Mouse (Mus musculus) mature B cell (primary cell): ENCODE results near the gene Msh4.

Experiments
- in situ Hi-C: fragments of 300-500 bp; cut with MboI; formaldehyde crosslinking; loops from 2 replicates; pipeline ENCODE4 v1.14.3; 2019

Gene Msh4

DNA sequence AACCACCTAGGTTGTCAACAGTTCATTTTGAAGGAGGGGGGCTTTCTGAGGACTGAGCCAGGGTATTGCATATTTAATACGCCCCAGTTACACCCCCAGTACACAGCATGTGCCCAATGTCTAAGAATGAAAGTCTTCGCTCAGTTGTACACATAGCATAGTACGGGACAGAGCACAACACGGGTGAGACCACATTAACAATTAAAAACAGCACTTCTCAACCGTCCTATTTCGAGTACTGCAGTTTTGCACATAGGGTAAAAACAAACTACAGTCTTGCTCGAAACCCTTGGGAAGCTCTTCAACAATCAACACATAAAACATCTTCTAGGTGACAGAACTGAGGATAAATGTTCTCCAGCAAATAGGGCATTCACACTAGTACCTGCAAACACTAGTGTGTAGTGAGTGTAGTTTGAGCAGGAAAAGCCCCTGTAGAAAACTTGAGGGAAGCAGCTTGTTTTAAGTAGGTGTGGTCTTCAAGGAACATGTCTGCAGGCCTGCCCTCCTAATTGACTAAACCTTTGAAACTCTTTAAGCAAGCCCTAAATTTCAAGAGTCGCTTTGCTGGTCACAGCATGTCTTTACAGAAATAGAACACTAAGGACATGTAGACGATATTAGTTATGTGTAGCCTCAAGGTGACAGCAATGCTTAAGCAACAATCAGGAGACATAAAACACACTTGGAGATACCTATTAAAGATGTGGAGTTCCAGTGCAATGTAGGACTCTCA is at the start of gene Msh4:
Msh4 (minus strand) TSS at position 3 of the 736 bp plus-strand sequence.
- in situ Hi-C loops = no loop called here

DNA sequence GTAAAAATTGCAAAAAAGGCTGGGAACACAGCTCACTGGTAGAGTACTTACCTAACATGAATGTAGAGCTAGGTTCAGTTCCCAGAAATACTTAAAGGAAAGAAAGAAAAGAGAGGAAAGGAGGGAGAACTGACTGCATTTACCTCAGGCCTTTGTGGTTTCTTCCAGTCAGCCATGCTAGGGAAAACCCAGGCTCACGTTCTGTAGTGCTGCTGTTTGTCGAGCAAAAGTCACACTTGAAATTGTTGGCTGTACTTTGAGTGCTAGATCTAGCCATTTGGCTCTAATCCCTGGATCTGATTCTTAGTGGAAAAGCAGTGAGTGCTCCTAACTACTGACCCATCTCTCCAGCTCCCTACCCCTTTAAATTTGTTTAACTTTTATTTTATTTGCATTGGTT is 42.2 kb upstream of the Msh4 start:
- in situ Hi-C loops = no loop called here

DNA sequence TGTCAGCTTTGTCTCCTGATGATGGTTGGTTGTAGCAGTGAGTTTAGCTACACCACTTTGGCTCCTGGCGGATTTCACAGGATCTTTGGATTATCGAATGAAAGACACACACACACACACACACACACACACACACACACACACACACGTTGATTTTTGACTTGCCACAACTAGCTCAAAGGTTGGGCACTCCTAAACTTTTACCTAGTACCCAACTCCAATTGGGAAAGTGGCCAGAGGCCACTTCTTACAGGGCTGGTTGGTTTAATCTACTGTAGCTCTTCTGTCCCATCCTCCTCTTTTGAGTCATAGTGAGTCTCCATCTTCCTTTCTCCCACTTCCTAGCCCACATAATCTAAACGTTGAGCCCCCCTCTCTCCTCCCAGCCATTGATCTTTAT is 41.3 kb upstream of the Msh4 start:
- in situ Hi-C loops = no loop called here

DNA sequence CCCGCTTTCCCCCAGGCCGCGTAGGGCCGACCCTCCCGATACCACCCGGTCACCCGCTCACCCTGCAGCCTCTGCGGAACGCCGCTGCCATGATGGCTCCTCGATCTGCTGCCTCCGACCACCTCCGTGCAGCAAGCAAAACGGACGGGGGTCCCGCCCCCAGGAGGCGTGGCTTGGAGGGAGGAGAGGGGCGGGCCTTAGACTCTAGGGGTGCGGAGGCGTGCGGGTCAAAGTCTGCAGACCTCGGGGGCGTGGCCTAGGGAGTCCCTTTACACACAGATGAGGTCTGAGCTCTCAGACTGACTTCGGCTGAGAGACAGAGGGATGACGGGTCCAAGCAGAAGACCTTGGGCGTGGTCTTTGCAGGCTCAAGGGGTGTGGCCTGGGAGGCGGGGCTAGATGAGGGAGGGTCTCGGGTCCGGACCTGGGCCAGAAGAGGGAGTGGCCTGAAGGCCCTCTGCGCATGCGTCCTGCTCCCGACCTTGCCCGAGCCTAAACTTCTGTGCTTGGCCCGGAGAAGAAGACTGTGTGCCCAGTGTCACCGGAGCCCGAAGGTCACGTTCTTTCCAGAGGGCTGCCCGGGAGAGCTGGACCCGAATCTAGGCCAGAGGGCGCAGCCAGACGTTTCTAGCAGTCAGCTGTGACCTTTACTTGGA is 38.5 kb upstream of the Msh4 start, which contains the start of gene Acadm:
Acadm (minus strand) TSS at position 298 of the 656 bp plus-strand sequence.
- in situ Hi-C loops = no loop called here

DNA sequence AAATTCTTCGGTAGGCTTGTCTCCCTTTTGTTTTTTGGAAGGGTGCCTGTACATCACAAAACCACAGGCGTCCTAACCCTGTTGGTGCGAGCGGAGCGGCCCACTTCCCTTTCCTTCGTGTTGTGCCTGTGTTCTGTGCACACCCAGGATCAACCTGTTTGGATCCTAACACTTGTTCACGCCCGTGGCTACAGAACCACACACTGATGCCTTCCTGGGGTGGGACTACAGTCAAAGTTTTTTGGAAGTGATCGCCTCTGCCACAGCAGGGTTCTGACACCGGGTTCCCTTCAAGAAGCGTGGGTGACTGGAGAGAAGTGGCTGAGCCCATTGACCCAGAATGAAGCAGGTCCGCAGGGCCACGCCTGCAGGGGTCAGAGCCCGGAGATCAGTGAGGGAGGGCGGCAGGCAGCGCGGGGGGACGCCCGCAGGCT is 38.0 kb upstream of the Msh4 start:
- in situ Hi-C loops = no loop called here

DNA sequence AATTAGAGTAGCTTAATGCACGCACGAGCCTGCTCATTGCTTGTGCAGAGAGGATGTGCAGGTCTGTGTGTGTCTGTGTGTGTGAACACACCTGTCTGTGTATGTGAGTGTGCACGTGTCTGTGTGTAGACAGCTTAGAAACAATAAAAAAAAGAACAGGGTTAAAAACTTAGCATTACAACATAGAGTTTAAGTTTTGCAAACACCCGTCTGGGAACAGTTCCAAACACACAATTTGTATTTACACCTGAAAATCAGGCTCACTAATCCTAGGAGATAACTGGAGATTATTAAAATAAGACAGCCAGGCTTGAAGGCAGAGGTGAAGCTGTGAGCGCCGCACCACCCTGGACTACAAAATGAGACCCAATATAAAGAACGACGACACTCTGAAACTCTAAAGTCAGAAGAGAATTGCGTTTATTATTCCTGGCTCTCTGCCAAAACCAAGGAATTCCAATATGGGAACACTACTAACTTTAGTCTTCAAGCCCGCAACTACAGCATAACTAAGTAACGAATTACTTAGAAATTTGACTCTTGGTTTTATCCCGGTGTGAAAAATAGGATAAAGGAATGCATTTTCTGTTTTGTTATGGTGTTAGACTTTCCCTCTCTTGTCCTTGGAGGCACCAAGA is 37.2 kb upstream of the Msh4 start:
- in situ Hi-C loops = no loop called here

DNA sequence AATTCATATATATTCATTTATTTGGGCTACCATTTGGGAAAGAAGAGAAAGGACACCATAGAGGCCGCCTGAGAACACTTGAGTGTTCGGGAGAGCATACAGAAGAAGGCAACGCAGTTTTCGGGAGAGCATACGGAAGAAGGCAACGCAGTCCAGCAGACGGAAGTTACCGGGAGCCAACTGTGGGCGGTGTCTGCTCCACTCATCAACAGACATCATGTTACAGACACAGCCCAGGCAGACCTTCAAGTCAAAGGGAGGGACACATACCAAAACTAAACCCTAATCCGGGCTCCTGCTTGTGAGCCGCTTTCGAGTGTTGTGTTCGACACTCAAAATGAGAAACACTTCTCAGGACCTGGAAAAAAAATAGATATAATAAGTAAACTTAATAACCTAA is 35.7 kb upstream of the Msh4 start:
- in situ Hi-C loops = no loop called here

DNA sequence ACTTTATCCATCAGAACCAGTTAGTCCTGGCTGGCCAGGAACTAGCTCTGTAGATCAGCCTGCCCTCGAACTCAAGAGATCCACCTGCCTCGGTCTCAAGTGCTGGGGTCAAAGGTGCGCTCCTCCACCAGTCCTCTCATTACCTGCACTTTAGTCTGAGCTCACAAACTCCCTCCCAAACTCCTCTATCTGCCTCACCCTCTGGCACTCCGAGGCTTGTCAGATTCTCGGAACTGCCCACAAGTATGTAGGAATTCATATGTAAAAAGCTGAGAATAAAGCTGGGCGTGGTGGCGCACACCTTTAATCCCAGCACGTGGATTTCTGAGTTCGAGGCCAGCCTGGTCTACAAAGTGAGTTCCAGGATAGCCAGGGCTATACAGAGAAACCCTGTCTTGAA is 34.5 kb upstream of the Msh4 start:
- in situ Hi-C loops = no loop called here

DNA sequence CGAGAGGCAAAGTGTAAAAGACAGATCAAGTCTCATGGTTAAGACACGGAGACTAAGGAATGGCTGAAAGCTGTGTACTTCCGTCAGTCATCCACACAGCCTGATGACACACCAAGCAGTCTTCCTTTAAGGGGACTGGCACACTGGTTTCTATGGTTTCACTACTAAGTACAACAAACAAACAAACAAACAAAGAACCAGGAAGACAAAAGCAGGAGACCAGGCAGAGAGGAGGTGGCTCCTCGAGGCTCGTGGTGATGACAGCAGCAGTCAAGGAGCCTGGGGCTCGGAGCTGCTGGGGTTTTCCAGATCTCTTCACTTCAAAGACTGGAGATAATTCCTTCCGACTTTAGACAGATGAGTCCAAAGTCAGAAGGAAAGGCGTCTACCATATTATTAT is 34.1 kb upstream of the Msh4 start:
- in situ Hi-C loops = no loop called here

DNA sequence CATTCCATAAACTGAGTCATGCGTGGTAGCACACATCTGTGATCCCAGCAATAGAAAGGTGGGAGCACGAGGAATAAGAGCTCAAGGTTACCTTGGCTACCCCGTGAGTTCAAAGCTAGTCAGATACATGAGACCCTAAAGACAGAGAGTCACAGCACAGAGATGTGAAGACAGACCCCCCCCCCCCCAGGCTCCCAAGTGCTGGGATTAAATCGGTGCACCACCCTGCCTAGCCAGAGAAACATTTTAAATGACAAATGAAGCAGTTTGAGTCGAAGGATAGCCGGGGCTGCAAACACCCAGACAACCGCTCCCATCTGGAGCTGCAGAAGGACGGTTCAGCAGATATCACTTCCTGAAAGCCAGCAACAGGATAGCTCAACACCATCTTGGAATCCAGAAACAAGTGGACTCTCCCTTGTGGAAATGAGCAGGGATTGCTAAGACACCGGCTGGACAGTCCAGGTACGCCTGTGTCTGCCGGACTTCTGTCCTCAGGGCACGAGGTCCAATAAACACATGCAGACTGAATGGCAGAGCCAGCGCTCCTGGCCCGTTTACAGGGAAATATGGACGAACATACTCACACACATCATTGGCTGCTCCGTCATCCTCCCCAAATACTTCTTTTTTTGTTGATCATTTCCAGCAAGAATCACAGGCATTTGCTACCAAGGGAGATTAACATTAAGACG is 31.3 kb upstream of the Msh4 start:
- in situ Hi-C loops = no loop called here

DNA sequence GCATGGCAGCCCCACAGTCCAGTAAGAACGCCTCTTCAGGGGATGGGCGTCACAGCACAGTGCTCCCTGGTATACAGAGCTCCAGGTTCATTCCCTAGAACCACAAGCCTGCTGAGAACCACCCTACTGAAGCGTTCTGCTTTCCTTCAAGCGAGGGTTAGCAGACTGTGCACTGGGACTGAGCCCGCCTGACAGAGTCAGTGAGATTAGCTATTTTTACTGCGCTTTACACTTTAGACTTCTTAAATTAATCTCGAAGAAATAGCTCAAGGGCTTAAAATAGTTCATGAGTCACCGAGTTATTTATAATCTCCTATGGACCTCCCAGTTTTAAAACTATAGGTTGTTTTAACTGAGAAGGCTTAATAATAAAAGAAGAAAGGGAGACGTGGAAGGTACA is 29.9 kb upstream of the Msh4 start:
- in situ Hi-C loops = no loop called here

DNA sequence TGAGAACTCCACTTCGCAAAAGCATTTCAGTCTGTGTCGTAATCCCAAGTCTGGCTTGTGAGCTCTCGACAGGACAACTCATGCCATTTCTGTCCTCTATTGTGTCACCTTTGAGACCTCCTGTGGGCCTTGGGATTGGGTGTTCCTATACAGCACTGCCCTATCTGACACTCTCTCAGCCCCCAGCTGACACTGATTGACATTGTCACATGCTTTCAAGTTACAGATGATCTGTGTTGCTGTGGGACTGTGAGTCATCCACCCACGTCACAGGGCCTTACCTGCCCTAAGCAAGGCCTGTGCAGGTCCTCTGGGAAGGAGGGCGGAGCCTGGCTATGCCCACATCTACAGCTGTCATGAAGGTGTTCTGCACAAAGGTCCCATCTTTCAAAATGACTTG is 26.5 kb upstream of the Msh4 start:
- in situ Hi-C loops = no loop called here

DNA sequence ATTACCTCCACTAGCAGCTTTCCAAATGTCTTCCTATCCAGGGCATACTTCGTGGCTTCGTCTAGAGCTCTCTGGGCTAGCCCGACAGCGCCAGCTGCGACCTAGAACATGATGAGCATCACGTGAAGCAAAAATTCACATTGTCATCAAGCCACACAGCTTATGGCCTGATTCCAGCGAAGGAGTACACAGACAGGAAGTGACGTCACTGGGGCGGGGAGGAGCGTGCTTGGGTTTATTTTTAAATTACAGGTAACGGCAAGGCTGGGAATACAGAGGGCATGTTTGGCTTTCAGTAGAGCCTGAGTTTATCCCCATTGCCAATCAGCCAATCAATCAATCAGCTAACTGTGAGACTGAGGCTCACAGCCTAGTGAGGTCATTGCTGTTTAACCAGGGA is 23.6 kb upstream of the Msh4 start:
- in situ Hi-C loops = no loop called here

DNA sequence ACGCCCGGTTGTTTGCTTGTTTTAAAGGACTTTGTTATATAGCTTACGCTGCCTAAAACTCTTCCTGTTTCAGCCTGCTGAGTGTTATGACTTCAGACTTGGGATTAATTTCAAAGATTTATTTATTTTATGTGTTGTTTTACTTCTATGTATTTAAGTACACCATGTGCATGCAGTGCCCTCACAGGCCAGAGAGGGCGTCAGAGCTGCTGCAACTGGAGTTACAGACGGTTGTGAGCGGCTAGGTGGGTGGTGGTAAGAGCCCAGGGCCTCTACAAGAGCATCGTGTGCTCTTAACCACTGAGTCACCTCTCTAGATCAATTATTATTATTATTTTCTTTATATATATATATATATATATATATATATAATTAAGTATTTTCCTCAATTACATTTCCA is 20.4 kb upstream of the Msh4 start:
- in situ Hi-C loops = no loop called here

DNA sequence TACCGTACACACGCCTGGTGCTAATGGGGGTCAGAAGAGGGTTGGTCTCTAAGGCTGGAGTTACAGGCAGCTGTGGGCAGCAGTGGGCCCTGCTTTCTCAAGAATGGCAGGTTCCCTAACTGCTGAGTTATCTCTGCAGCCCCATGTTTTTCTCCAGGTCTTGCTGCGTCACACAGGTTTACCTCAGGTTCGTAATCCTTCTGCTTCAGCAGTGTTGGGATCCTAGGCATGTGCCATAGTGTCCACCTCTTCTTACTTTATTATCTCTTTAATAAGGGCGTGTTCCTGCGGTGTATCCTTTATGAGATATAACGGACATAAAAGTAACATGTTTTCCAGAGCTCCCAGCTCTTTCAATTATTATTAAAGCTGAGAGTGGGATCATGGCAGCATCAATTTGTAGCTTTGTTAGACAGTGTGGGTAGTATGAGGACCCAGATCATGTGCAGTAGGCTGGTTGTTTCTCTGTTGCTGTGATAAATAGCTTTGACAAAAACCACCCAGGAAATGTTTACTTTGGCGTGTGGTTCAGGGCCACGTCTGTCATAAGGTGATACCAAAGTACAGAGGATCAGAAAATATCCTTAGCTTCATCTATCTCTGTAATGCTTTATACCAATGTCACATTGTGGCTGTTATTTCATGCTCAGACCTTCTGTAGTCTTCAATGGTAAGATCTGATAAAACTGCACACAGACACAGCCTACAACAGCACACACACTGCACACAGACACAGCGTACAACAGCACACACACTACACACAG is 15.4 kb upstream of the Msh4 start:
- in situ Hi-C loops = no loop called here

DNA sequence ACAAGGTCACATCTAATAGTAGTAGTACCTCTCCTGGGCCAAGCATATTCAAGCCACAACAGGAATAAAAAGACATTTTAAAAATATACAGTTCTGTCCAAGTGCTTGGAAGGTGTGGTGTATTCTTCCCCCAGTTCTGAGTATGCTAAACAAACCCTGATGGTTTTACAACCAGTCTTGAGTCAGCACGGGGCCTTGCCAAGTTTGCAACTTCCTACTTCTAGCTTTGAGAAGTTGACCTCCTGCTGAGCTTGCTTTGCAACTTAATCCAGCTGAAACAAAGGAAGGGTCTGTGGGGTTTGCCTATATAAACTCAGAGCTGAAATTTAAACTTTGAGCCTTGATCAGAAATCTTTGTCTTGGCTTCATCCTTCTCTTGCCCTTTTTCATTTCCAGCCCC is 11.3 kb upstream of the Msh4 start:
- in situ Hi-C loops = no loop called here

DNA sequence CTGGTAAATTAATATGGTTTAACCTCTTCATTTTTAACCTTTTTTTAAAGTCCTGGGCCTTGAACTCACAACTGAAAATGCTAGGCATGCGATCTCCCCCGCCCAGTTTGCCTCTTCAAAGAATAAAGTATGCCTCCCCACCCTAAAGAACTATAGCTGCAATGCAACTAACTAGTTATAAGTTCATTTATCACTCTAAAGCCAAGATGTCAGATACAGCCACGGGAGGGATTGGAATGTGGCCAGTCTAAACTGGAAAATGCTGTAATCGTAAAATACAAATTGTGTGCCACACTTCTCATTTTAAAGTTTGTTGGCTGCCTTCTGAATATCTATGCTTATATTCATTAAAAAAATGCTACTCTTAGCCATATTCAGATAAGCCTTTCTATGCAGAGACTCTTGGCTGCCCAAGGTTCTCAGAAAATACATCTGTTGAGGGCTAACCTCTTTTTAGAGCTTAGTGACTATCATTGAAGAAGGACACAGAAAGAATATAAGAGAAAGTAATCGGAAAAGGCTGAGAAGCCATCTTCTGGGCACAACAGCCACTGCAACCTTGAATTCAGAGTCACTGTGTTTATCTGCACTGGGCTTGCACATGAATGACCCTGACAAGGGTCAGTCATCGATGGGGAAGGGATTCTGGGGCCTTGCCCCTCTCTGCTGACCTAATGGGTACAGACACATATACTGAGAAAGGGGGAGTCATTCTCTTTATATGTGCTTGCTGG is 7.7 kb upstream of the Msh4 start:
- in situ Hi-C loops = no loop called here

DNA sequence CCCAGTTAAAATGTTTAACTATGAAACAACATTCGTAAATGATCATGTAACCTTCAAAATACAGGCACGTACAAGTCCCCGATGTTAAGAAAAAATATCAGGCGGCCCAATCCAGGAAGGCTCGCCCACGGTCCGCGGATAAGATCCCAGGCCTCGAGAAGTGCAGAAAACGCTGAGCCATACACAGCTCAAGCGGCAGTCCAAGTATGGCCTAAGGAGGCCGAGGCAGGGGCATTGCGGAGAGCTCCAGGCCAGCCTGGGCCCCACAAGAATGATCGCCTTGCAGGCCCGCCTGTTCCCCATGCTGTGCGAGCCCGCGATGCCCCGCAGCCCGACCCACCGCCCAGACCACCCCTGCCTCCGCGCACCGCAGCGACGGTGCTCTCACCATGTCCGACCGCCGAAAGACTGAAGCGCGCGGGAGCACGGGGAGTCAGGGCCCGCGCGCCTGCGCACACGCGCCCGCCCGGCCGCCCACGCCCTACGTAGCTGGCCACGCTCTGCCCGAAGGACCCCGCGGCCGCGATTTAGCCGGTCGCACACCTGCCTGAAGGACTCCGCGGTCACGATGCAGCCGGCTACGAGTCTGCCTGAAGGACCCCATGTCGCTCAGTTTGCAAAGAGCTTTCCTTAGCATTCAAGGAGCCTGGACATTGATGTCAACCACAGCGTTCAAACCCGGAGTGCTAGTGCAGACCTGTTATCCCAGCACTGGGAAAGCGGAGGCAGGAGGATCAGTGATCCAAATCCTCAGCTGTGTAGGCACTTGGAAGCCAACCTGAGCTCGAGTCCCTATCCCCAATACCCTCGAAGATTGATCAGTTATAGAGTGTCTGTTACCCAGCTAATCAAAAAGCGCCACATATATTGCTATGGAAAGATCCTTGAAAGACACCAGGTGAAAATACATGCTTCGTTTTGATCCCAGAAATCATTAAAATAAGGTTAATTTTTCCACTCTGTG is 6.9 kb upstream of the Msh4 start, which contains the start of gene Rabggtb:
Rabggtb (minus strand) TSS at position 464 of the 964 bp plus-strand sequence.
- in situ Hi-C loops = no loop called here

DNA sequence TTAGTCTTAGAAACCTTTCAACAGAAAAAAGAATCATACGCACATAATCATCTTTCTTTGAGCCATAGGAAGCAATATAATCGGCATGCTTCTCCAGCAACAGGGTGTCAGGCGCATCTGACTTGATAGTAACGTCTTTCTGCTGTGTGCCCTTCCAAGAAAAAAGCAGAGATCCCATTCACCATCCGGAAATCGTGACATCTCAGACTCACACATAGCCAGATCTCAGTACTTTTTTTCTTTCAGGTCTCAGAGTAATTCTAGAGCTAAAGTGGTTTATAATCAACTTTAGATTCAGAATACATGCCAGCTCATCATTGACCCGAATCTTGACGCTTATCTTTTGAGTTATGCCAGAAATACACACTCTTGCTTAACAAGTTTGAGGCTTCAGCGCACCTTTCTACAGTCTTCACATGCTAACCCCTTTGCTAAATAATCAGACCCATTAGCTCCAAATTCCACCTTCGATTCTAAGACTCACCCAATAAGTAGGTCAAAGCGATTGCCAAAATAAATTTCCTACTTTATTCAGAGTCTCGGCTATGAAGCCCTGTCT is 6.0 kb upstream of the Msh4 start:
- in situ Hi-C loops = no loop called here
